Mouse (Mus musculus) limb, embryonic 10.5 days (tissue): ENCODE results near the gene Spef1. TPM values are rescaled to one million over a fixed set of nuclear protein-coding genes. Genes with fewer than 3 reads are reported as not detected.

Experiments
- DNase-seq: peaks from one replicate; pipeline ENCODE4 v3.0.0-alpha.2; 2017; ENCODE audit warnings: low spot score
- H3K27ac ChIP-seq: fragments of 300-500 bp; sonication (generic); 2 replicates; pipeline ENCODE4 v1.5.1; 2016; ENCODE audit warnings: mild to moderate bottlenecking
- H3K27me3 ChIP-seq: fragments of 300-500 bp; sonication (generic); 2 replicates; pipeline ENCODE4 v1.6.1; 2016; ENCODE audit warnings: low read depth, mild to moderate bottlenecking; ENCODE audit not compliant: poor library complexity, severe bottlenecking
- H3K36me3 ChIP-seq: fragments of 300-500 bp; sonication (generic); 2 replicates; pipeline ENCODE4 v1.6.1; 2016; ENCODE audit warnings: mild to moderate bottlenecking, moderate library complexity
- H3K4me1 ChIP-seq: fragments of 300-500 bp; sonication (generic); 2 replicates; pipeline ENCODE4 v1.6.1; 2016
- H3K4me3 ChIP-seq: fragments of 300-500 bp; sonication (generic); 2 replicates; pipeline ENCODE4 v1.5.1; 2016; ENCODE audit warnings: mild to moderate bottlenecking, moderate library complexity
- H3K9me3 ChIP-seq: fragments of 300-500 bp; sonication (generic); replicated peaks from 2 replicates; pipeline ENCODE4 v1.6.1; 2016; ENCODE audit warnings: mild to moderate bottlenecking
- WGBS: fragments of 180-500 bp; shearing (Covaris S2); methylation state at CpG from one replicate; pipeline ENCODE4 v1.1.7; 2016; 5-methylcytosine and 5-hydroxymethylcytosine counted together
- polyA plus RNA-seq: library from polyadenylated mRNA; unstranded; fragments of >200 nt; fragmentation: Nextera tagmentation; extraction: Ambion mirVana; gene quantifications from 2 replicates; pipeline ENCODE4 v1.2.1, GENCODE M21; 2016

Spef1 gene
- polyA plus RNA-seq, 1 experiment from 2014 or later = 3.4 TPM

GRCm38 (mm10) chr2:131159491-131159910, 27.6 kb downstream of the Spef1 start:
- under 1% methylated on average over 18 of the region's 18 CpGs for WGBS
- H3K36me3 ChIP-seq = peaks cover 12% of the 10 kb centered on the region
- peaks cover 28% of the 10 kb centered on the region for H3K4me1 ChIP-seq
- H3K27ac ChIP-seq = peak overlapping the region; percentile 94
- peak overlapping the region; percentile 82 for H3K4me3 ChIP-seq
- DNase-seq = no peak
- no peaks in the 10 kb centered on the region for H3K9me3 ChIP-seq
- H3K27me3 ChIP-seq = no peaks in the 10 kb centered on the region

GRCm38 (mm10) chr2:131156987-131157386, 30.1 kb downstream of the Spef1 start:
- no peaks in the 10 kb centered on the region for H3K9me3 ChIP-seq
- 94% methylated on average over 7 of the region's 7 CpGs for WGBS
- DNase-seq = no peak
- H3K27me3 ChIP-seq = no peaks in the 10 kb centered on the region
- no peak overlapping the region for H3K27ac ChIP-seq
- peaks cover 28% of the 10 kb centered on the region for H3K4me1 ChIP-seq
- H3K36me3 ChIP-seq = peaks cover 34% of the 10 kb centered on the region
- H3K4me3 ChIP-seq = no peak overlapping the region

- peaks cover 63% of the 10 kb centered on the region for H3K36me3 ChIP-seq
- DNase-seq = no peak
- 95% methylated on average over 4 of the region's 4 CpGs for WGBS
Measured at GRCm38 (mm10) chr2:131154036-131154435, 33.0 kb downstream of the Spef1 start.

GRCm38 (mm10) chr2:131152166-131152730, 34.8 kb downstream of the Spef1 start:
- WGBS = 90% methylated on average over 7 of the region's 7 CpGs
- Histone ChIP-seq H3K27me3 (no peaks in the 10 kb centered on the region), H3K36me3 (peaks cover 81% of the 10 kb centered on the region)

More at GRCm38 (mm10) chr2:131154036-131154435, 33.0 kb downstream of the Spef1 start:
- Histone ChIP-seq H3K4me1 (peaks cover 19% of the 10 kb centered on the region), H3K27me3 (no peaks in the 10 kb centered on the region), H3K27ac (no peak overlapping the region), H3K4me3 (no peak overlapping the region), H3K9me3 (no peaks in the 10 kb centered on the region)

GRCm38 (mm10) chr2:131149254-131149578, 37.9 kb downstream of the Spef1 start:
- Histone ChIP-seq H3K4me3 (no peak overlapping the region), H3K36me3 (peaks cover 97% of the 10 kb centered on the region)

More at GRCm38 (mm10) chr2:131152166-131152730, 34.8 kb downstream of the Spef1 start:
- H3K4me1 ChIP-seq = peaks cover under 1% of the 10 kb centered on the region; the same call in 1 of the 2 replicates
- H3K9me3 ChIP-seq = no peaks in the 10 kb centered on the region
- no peak for DNase-seq
- H3K4me3 ChIP-seq = no peak overlapping the region
- no peak overlapping the region for H3K27ac ChIP-seq

GRCm38 (mm10) chr2:131148353-131149253, 38.5 kb downstream of the Spef1 start:
- H3K4me3 ChIP-seq = no peak overlapping the region
- H3K4me1 ChIP-seq = peaks cover 8% of the 10 kb centered on the region
- no peaks in the 10 kb centered on the region for H3K9me3 ChIP-seq
- peaks cover 98% of the 10 kb centered on the region for H3K36me3 ChIP-seq
- no peak overlapping the region for H3K27ac ChIP-seq
- no peaks in the 10 kb centered on the region for H3K27me3 ChIP-seq
- DNase-seq = no peak
- WGBS = 87% methylated on average over 8 of the region's 8 CpGs

More at GRCm38 (mm10) chr2:131149254-131149578, 37.9 kb downstream of the Spef1 start:
- Histone ChIP-seq H3K4me1 (peaks cover 8% of the 10 kb centered on the region), H3K27ac (no peak overlapping the region), H3K27me3 (no peaks in the 10 kb centered on the region), H3K9me3 (no peaks in the 10 kb centered on the region)
- no peak for DNase-seq
- WGBS = 94% methylated on average over 3 of the region's 3 CpGs

GRCm38 (mm10) chr2:131147043-131147365, 40.1 kb downstream of the Spef1 start:
- Histone ChIP-seq H3K4me1 (peaks cover 17% of the 10 kb centered on the region), H3K4me3 (no peak overlapping the region), H3K27ac (no peak overlapping the region), H3K27me3 (no peaks in the 10 kb centered on the region), H3K9me3 (no peaks in the 10 kb centered on the region), H3K36me3 (peaks cover 99% of the 10 kb centered on the region)
- 96% methylated on average over 8 of the region's 8 CpGs for WGBS
- no peak for DNase-seq

GRCm38 (mm10) chr2:131146193-131147042, 40.7 kb downstream of the Spef1 start:
- H3K27ac ChIP-seq = no peak overlapping the region
- H3K4me3 ChIP-seq = no peak overlapping the region
- peaks cover 17% of the 10 kb centered on the region for H3K4me1 ChIP-seq
- H3K27me3 ChIP-seq = no peaks in the 10 kb centered on the region
- peaks cover 99% of the 10 kb centered on the region for H3K36me3 ChIP-seq
- WGBS = 87% methylated on average over 21 of the region's 21 CpGs
- H3K9me3 ChIP-seq = no peaks in the 10 kb centered on the region
- no peak for DNase-seq

GRCm38 (mm10) chr2:131145536-131145935, 41.5 kb downstream of the Spef1 start:
- WGBS = 85% methylated on average over 2 of the region's 2 CpGs
- H3K4me1 ChIP-seq = peaks cover 17% of the 10 kb centered on the region
- no peak overlapping the region for H3K27ac ChIP-seq
- no peaks in the 10 kb centered on the region for H3K27me3 ChIP-seq
- no peaks in the 10 kb centered on the region for H3K9me3 ChIP-seq
- H3K4me3 ChIP-seq = no peak overlapping the region
- DNase-seq = no peak
- peaks cover 99% of the 10 kb centered on the region for H3K36me3 ChIP-seq

GRCm38 (mm10) chr2:131145121-131145520, 42.0 kb downstream of the Spef1 start:
- peaks cover 99% of the 10 kb centered on the region for H3K36me3 ChIP-seq
- peaks cover 17% of the 10 kb centered on the region for H3K4me1 ChIP-seq
- 50% methylated on average over 13 of the region's 13 CpGs for WGBS
- no peaks in the 10 kb centered on the region for H3K27me3 ChIP-seq
- DNase-seq = no peak
- H3K9me3 ChIP-seq = no peaks in the 10 kb centered on the region
- H3K27ac ChIP-seq = no peak overlapping the region
- no peak overlapping the region for H3K4me3 ChIP-seq

GRCm38 (mm10) chr2:131143007-131143780, 43.9 kb downstream of the Spef1 start:
- Histone ChIP-seq H3K4me1 (peaks cover 17% of the 10 kb centered on the region), H3K4me3 (no peak overlapping the region), H3K36me3 (peaks cover 99% of the 10 kb centered on the region), H3K9me3 (no peaks in the 10 kb centered on the region), H3K27ac (0 out of 2 replicates have a peak overlapping the region, but pooled peaks have one; percentile 11), H3K27me3 (no peaks in the 10 kb centered on the region)
- no peak for DNase-seq
- 59% methylated on average over 22 of the region's 22 CpGs for WGBS

- no peaks in the 10 kb centered on the region for H3K27me3 ChIP-seq
- peaks cover 99% of the 10 kb centered on the region for H3K36me3 ChIP-seq
- H3K4me1 ChIP-seq = peaks cover 17% of the 10 kb centered on the region
Measured at GRCm38 (mm10) chr2:131142592-131142991, 44.5 kb downstream of the Spef1 start.

More at GRCm38 (mm10) chr2:131142592-131142991, 44.5 kb downstream of the Spef1 start:
- Histone ChIP-seq H3K27ac (0 out of 2 replicates have a peak overlapping the region, but pooled peaks have one; percentile 11), H3K4me3 (no peak overlapping the region), H3K9me3 (no peaks in the 10 kb centered on the region)
- peak; percentile 84 for DNase-seq
- WGBS = 25% methylated on average over 18 of the region's 18 CpGs
